Mouse (Mus musculus) left cerebral cortex, adult 2 months (tissue): ENCODE data around the gene Prrg2. TPM values are rescaled to one million over a fixed set of nuclear protein-coding genes. Genes with fewer than 3 reads are reported as not detected.

Experiments used
- DNase-seq, 2 experiments: peaks; one replicate each; pipeline ENCODE4 v3.0.0; 2021 to 2022; ENCODE audit warnings: low spot score in 2 of 2, mixed read lengths in 1 of 2; ENCODE audit errors: extremely low spot score in 1 of 2
- H3K27ac ChIP-seq: fragments of 200-600 bp; 2 replicates; pipeline ENCODE4 v1.8.1; 2022
- H3K4me3 ChIP-seq: fragments of 200-600 bp; 2 replicates; pipeline ENCODE4 v1.8.1; 2022
- CTCF ChIP-seq: fragments of 200-600 bp; IDR thresholded peaks from 2 replicates; pipeline ENCODE4 v1.8.1; 2022; ENCODE audit warnings: antibody characterized with exemption, mild to moderate bottlenecking, moderate library complexity
- intact Hi-C: fragments of 180-260 bp; cut with DNase I; formaldehyde crosslinking; loops from one replicate; pipeline ENCODE4 v1.15.1; 2025
- microRNA-seq, 2 experiments: library from miRNA; unstranded; fragments of <30 nt; microRNA quantifications; one replicate each; pipeline ENCODE4 v1.2.0; 2021
- total RNA-seq, 2 experiments: library from RNA; stranded (reverse); gene quantifications; 2 replicates each; pipeline ENCODE4 v1.2.3; 2021

Prrg2 gene
- total RNA-seq, 2 experiments from 2014 or later: 9.0 to 10.4 TPM

DNA sequence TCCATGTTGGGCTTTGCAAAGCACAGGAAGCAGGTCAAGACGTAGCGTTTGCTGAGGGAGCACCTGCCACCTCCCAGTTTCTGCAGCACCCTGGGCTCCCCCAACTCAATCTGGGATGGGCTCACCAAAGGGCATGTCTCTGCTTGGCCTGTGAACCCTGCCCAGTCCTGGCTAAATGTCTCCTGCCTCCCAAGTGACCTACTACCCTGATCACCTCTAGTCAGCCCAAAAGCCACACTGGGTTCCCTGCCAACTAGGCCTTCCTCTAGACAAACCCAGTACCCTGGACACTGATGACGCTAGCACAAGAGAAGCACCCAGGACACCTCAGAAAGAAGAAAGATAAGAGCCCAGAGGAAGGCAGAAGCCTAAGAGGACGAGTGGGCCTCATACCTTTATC is 49.7 kb downstream of the Prrg2 start:
- H3K4me3 ChIP-seq: no peak overlapping the region
- H3K27ac ChIP-seq: no peak overlapping the region
- TF ChIP-seq CTCF: no peak
- intact Hi-C loops: no loop called here
- no peak for DNase-seq

DNA sequence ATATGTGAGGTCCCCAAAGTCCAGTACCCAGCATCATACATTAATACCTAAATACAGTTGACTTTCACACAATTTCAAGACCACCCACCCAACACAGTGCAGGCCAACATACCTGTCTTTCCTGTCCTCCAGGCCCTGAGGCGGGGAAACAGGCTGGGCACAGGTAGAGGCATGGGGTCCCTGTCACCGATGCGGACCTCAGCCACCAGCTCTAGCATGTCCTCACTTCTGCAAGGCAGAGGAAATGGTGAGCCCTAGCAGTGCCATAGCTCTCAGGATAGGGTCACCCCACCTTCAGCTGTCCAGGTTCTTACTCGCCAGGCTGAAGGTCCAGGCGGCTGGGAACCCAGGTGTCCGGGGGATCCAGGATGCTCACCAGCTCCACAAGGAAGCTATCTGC is 50.5 kb downstream of the Prrg2 start:
- no peak overlapping the region for H3K27ac ChIP-seq
- no peak for TF ChIP-seq CTCF
- no peak for DNase-seq
- intact Hi-C loops: no loop called here
- no peak overlapping the region for H3K4me3 ChIP-seq

DNA sequence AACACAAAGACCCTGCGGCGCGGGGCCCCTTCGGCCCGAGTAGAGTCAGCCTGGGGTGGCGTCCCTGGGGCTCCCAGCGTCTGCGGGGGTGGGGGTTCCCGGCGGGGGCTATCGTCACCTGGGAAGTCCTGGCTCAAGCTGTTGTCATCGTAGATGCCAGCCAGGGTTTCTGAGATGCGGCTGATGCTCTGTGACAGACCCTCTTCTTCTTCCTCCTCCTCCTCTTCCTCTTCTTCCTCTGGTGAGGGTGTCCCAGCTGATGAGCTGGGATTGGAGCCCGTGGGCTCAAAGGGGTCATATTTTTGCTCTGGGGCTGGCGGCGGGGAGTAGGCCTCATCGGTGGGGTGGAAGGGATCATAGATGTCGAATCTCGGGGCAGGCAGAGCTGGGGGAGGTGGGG is 54.1 kb downstream of the Prrg2 start:
- no peak overlapping the region for H3K4me3 ChIP-seq
- no peak for TF ChIP-seq CTCF
- H3K27ac ChIP-seq: no peak overlapping the region
- intact Hi-C loops: no loop called here
- no peak for DNase-seq

DNA sequence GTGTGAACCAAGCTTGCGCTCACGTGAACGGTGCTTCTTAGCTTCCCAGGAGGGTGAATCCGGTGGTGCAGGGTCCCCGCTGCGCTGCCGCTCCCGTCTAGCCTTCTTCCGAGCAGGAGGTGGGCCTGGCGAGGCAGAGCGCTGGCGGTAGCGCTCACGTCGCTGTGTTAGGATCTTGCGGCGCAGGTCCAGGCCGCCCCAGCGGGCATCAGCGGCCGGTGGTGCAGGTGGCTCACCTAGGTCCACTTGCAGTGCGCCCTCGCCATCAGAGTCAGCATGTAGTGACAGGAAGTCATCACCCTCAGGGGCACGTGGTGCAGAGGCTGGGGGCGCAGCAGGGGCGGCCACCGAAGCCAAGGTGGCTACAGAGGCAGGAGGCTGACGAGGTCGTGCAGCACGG is 54.6 kb downstream of the Prrg2 start:
- DNase-seq: no peak
- H3K27ac ChIP-seq: no peak overlapping the region
- H3K4me3 ChIP-seq: no peak overlapping the region
- intact Hi-C loops: no loop called here
- TF ChIP-seq CTCF: no peak

DNA sequence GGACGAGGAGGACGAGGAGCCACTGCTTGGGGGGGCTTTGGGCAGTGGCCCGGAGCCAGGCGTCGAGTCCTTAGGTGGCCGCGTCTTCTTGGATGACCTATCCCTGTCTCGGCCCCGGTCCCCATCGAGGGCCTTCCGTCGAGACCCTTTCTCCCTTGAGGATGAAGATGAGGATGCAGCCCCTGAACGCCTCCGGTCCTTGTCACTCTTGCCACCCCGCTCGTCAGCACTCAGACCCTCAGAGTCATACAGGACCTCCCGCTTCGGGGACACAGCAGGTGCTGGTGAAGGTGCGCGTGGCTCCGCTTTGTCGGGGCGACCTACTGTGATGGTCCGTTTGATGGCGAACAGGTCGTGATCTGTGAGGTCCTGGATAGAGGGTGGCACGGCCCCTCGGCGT is 55.3 kb downstream of the Prrg2 start:
- intact Hi-C loops: no loop called here
- Histone ChIP-seq H3K27ac (no peak overlapping the region), H3K4me3 (no peak overlapping the region)
- DNase-seq: no peak
- no peak for TF ChIP-seq CTCF

DNA sequence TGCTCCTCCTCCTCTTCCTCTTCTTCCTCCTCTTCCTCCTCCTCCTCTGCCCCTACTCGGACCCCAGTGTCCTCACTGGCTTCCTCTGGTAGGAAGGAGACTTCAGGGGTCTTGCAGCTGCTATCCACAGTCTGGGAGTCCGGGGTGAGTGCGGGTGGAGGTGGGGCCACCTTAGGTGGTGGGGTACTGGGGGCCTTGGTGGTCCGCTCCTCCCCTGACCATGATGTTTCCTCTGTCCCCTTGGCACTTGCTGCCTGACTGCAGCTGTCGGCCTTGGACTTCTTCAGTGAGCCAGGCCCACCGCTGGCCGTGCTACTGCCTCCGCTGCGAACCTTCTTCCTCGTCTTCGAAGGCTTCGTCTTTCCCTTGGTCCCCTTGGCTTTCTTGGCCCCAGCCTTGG is 56.0 kb downstream of the Prrg2 start:
- DNase-seq: no peak
- Histone ChIP-seq H3K27ac (no peak overlapping the region), H3K4me3 (no peak overlapping the region)
- TF ChIP-seq CTCF: no peak
- intact Hi-C loops: no loop called here

DNA sequence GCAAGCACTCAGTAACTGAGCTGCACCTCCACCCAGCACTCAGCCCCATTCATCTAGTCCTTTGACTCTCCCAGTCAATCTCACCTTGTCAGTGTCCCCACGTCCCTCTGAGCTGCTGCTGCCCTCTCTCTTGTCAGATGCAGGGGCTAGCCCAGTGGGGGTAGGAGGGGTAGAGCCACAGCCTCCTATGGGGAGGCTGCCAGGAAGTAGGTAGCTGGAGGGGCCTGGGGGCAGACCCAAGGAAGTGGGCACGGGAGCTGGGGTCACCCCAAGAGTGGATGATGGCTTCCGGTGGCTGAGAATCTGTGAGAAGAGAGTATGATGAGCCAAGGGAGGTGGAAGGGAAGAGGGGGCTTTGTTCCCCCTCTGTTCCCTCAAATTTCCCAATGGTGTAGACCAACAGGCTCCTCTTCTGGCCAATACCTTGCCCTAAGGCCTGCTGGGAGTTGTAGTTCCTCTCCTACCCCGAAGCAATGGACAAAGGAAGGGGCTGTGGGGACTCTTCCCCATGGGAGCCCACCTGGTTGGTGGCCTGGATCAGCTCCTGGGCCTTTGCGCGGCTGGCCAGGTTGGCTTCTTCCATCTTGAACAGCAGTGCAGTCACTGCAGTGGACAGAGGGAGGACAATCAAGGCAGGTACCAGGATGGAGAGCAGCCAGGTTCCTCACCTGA is 57.0 kb downstream of the Prrg2 start:
- Histone ChIP-seq H3K27ac (no peak overlapping the region), H3K4me3 (no peak overlapping the region)
- intact Hi-C loops: no loop called here
- DNase-seq: no peak
- TF ChIP-seq CTCF: no peak

DNA sequence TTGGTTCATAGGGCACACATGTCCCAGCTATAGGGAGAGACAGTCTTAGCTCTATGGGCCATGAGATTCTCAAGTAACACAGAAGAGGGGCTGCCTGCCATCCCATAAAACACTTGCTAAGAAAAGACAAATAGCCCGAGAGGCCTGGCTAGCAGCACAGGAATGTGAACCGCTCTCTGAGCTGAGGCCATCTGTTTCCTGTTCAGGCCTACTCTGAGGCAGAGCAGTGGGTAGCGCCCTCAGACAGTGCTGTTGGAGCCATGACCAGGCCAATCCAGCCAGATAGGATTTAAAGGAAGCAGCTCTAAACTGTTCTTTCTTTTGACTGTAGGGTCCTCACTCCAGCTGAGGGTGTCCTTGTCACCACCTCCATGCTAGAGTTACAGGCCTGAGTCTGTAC is 57.9 kb downstream of the Prrg2 start:
- Histone ChIP-seq H3K27ac (no peak overlapping the region), H3K4me3 (no peak overlapping the region)
- no peak for TF ChIP-seq CTCF
- intact Hi-C loops: no loop called here
- DNase-seq: no peak

Small RNAs within 50 kb of the gene (microRNA-seq; reads per million reads assigned to microRNA genes)
- 0.97 to 2.6 reads per million in 2 experiments for gene Mir7054

Other genes with a start within 250 kb of the Prrg2 start
- gene Nup62, start 246.6 kb downstream of the Prrg2 start, total RNA-seq: 10 to 100 TPM; 31.9 to 32.2 TPM
- gene Il4i1, start 246.3 kb downstream of the Prrg2 start, total RNA-seq: 1 to 10 TPM; 1.8 to 2.0 TPM
- 10 to 100 TPM; 23.1 to 23.4 TPM for gene Atf5, start 246.0 kb downstream of the Prrg2 start, total RNA-seq
- 10 to 100 TPM; 69.7 to 77.0 TPM for gene Akt1s1, start 213.7 kb downstream of the Prrg2 start, total RNA-seq
- 10 to 100 TPM; 64.4 to 67.5 TPM for gene Tbc1d17, start 213.6 kb downstream of the Prrg2 start, total RNA-seq
- gene Pnkp, start 205.5 kb downstream of the Prrg2 start, total RNA-seq: 10 to 100 TPM; 27.4 to 31.2 TPM
- gene Ptov1, start 192.9 kb downstream of the Prrg2 start, total RNA-seq: 100 to 1,000 TPM; 273 to 290 TPM
- gene Med25, start 170.0 kb downstream of the Prrg2 start, total RNA-seq: 10 to 100 TPM; 96.1 to 98.5 TPM
- 10 to 100 TPM; 23.4 to 24.1 TPM for gene Fuz, start 166.6 kb downstream of the Prrg2 start, total RNA-seq
- gene Ap2a1, start 133.2 kb downstream of the Prrg2 start, total RNA-seq: 100 to 1,000 TPM; 327 to 331 TPM
- 1 to 10 TPM; 2.8 to 3.0 TPM for gene Tsks, start 119.5 kb downstream of the Prrg2 start, total RNA-seq
- gene Cpt1c, start 87.8 kb downstream of the Prrg2 start, total RNA-seq: 100 to 1,000 TPM in 1 of 2 experiments, 10 to 100 TPM in 1; 97.9 to 102 TPM
- 100 to 1,000 TPM; 143 to 150 TPM for gene Prmt1, start 76.1 kb downstream of the Prrg2 start, total RNA-seq
- gene Irf3, start 65.0 kb downstream of the Prrg2 start, total RNA-seq: 10 to 100 TPM; 36.4 to 36.9 TPM
- gene Bcl2l12, start 64.0 kb downstream of the Prrg2 start, total RNA-seq: 1 to 10 TPM; 3.0 to 3.8 TPM
- 100 to 1,000 TPM; 170 to 181 TPM for gene Scaf1, start 46.3 kb downstream of the Prrg2 start, total RNA-seq
- gene Rras, start 44.7 kb downstream of the Prrg2 start, total RNA-seq: 10 to 100 TPM; 11.8 to 12.2 TPM
- 10 to 100 TPM; 70.0 to 73.4 TPM for gene Prr12, start 9.8 kb downstream of the Prrg2 start, total RNA-seq
- 10 to 100 TPM; 53.6 to 55.6 TPM for gene Nosip, start 248 bp downstream of the Prrg2 start, total RNA-seq
- gene Rcn3, start 29.5 kb upstream of the Prrg2 start, total RNA-seq: 1 to 10 TPM; 4.9 to 5.6 TPM
- 10 to 100 TPM; 16.7 to 23.4 TPM for gene Fcgrt, start 41.2 kb upstream of the Prrg2 start, total RNA-seq
- 100 to 1,000 TPM; 421 to 444 TPM for gene Rps11, start 61.8 kb upstream of the Prrg2 start, total RNA-seq
- 100 to 1,000 TPM; 695 to 716 TPM for gene Rpl13a, start 66.1 kb upstream of the Prrg2 start, total RNA-seq
- not detected for gene Gm45713, start 73.6 kb upstream of the Prrg2 start, total RNA-seq
- 1 to 10 TPM; 6.7 to 8.8 TPM for gene Flt3l, start 73.8 kb upstream of the Prrg2 start, total RNA-seq
- 10 to 100 TPM; 47.6 to 48.4 TPM for gene Pih1d1, start 91.6 kb upstream of the Prrg2 start, total RNA-seq
- gene Aldh16a1, start 91.9 kb upstream of the Prrg2 start, total RNA-seq: 10 to 100 TPM; 15.9 to 23.1 TPM
- gene Slc17a7, start 101.3 kb upstream of the Prrg2 start, total RNA-seq: 1,000 to 10,000 TPM; 1,255 to 1,327 TPM
- under 1 TPM in 1 of 2 experiments, not detected in 1; 0.29 TPM for gene Gfy, start 116.9 kb upstream of the Prrg2 start, total RNA-seq
- not detected for gene Pth2, start 118.3 kb upstream of the Prrg2 start, total RNA-seq
- gene Ccdc155, start 142.2 kb upstream of the Prrg2 start, total RNA-seq: 1 to 10 TPM; 6.7 to 7.5 TPM
- gene Dkkl1, start 149.5 kb upstream of the Prrg2 start, total RNA-seq: 10 to 100 TPM; 32.4 to 33.5 TPM
- 1 to 10 TPM; 3.9 to 4.1 TPM for gene Tead2, start 153.1 kb upstream of the Prrg2 start, total RNA-seq
- 1 to 10 TPM; 4.2 to 5.4 TPM for gene Cd37, start 176.4 kb upstream of the Prrg2 start, total RNA-seq
- gene Slc6a16, start 178.4 kb upstream of the Prrg2 start, total RNA-seq: 1 to 10 TPM; 1.9 to 2.4 TPM
- under 1 TPM in 1 of 2 experiments, not detected in 1; 0.23 TPM for gene Slc6a21, start 214.8 kb upstream of the Prrg2 start, total RNA-seq